Mouse (Mus musculus): ENCODE measurements at regions not wholly inside any gene's neighbourhood (a gene's known extent, or its start where the extent isn't known, plus 50 kb on each side); places are given as distances from the start of the nearest gene placed in this dataset.

- Histone ChIP-seq H3K4me3 (ENCODE audit: low read depth, low read length) (no peak overlapping the region), H3K4me1 (ENCODE audit: insufficient read depth) (no peaks in the 10 kb centered on the region), H3K36me3 (ENCODE audit: insufficient read depth) (no peaks in the 10 kb centered on the region), H3K4me2 (ENCODE audit: low read depth) (no peak overlapping the region), H3K27ac (ENCODE audit: low read depth, low read length) (no peak overlapping the region), H3K9ac (no peak overlapping the region), H3K9me3 (ENCODE audit: low read length) (no peaks in the 10 kb centered on the region), H3K27me3 (ENCODE audit: insufficient read depth, low read length) (no peaks in the 10 kb centered on the region)
- TF ChIP-seq CTCF (IDR thresholded peaks at IDR 0.05; ENCODE audit: low read depth), result no peak
- no peak for ATAC-seq
- WGBS, result 77% methylated on average over 8 of the region's 8 CpGs
- DNase-seq, result no peak
These were observed 297.2 kb upstream of the Zmiz1 start for GRCm38 (mm10) chr14:25161684-25162321.

GRCm38 (mm10) chr14:25166217-25166616 lies 292.8 kb upstream of the Zmiz1 start:
- no peak overlapping the region for H3K4me3 ChIP-seq (ENCODE audit: low read depth, low read length)
- ATAC-seq (no peak), DNase-seq (no peak)
- no peaks in the 10 kb centered on the region for H3K36me3 ChIP-seq (ENCODE audit: insufficient read depth)
- no peak overlapping the region for H3K4me2 ChIP-seq (ENCODE audit: low read depth)
- no peaks in the 10 kb centered on the region for H3K9me3 ChIP-seq (ENCODE audit: low read length)
- no peak overlapping the region for H3K9ac ChIP-seq
- H3K27ac ChIP-seq (ENCODE audit: low read depth, low read length), result no peak overlapping the region
- no peaks in the 10 kb centered on the region for H3K27me3 ChIP-seq (ENCODE audit: insufficient read depth, low read length)
- no peak for TF ChIP-seq CTCF (IDR thresholded peaks at IDR 0.05; ENCODE audit: low read depth)
- 37% methylated on average over 1 of the region's 1 CpGs for WGBS
- peaks cover 4% of the 10 kb centered on the region; the same call in 1 of the 2 replicates for H3K4me1 ChIP-seq (ENCODE audit: insufficient read depth)

- H3K4me2 ChIP-seq (ENCODE audit: low read depth), result no peak overlapping the region
- H3K36me3 ChIP-seq (ENCODE audit: insufficient read depth), result no peaks in the 10 kb centered on the region
- no peak for TF ChIP-seq CTCF (IDR thresholded peaks at IDR 0.05; ENCODE audit: low read depth)
- H3K4me1 ChIP-seq (ENCODE audit: insufficient read depth), result peaks cover 4% of the 10 kb centered on the region; the same call in 1 of the 2 replicates
- no peak overlapping the region for H3K9ac ChIP-seq
- H3K4me3 ChIP-seq (ENCODE audit: low read depth, low read length), result no peak overlapping the region
- no peaks in the 10 kb centered on the region for H3K27me3 ChIP-seq (ENCODE audit: insufficient read depth, low read length)
- no peaks in the 10 kb centered on the region for H3K9me3 ChIP-seq (ENCODE audit: low read length)
- DNase-seq (no peak), ATAC-seq (no peak)
- no peak overlapping the region for H3K27ac ChIP-seq (ENCODE audit: low read depth, low read length)
- WGBS, result 26% methylated on average over 4 of the region's 4 CpGs
These were observed 291.4 kb upstream of the Zmiz1 start for GRCm38 (mm10) chr14:25167604-25168003.

- Histone ChIP-seq H3K27ac (ENCODE audit: low read depth, low read length) (no peak overlapping the region), H3K4me2 (ENCODE audit: low read depth) (no peak overlapping the region), H3K36me3 (ENCODE audit: insufficient read depth) (no peaks in the 10 kb centered on the region), H3K9me3 (ENCODE audit: low read length) (no peaks in the 10 kb centered on the region), H3K9ac (no peak overlapping the region), H3K4me3 (ENCODE audit: low read depth, low read length) (no peak overlapping the region), H3K4me1 (ENCODE audit: insufficient read depth) (peaks cover 4% of the 10 kb centered on the region; the same call in 1 of the 2 replicates), H3K27me3 (ENCODE audit: insufficient read depth, low read length) (no peaks in the 10 kb centered on the region)
- 60% methylated on average over 5 of the region's 5 CpGs for WGBS
- ATAC-seq (no peak), DNase-seq (no peak)
- TF ChIP-seq CTCF (IDR thresholded peaks at IDR 0.05; ENCODE audit: low read depth), result no peak
These were observed 290.7 kb upstream of the Zmiz1 start for GRCm38 (mm10) chr14:25168310-25168709.

- no peak overlapping the region for H3K9ac ChIP-seq
- H3K4me1 ChIP-seq (ENCODE audit: insufficient read depth), result no peaks in the 10 kb centered on the region
- H3K9me3 ChIP-seq (ENCODE audit: low read length), result no peaks in the 10 kb centered on the region
- H3K4me3 ChIP-seq (ENCODE audit: low read depth, low read length), result no peak overlapping the region
- no peaks in the 10 kb centered on the region for H3K27me3 ChIP-seq (ENCODE audit: insufficient read depth, low read length)
- DNase-seq (no peak), ATAC-seq (no peak)
- H3K27ac ChIP-seq (ENCODE audit: low read depth, low read length), result no peak overlapping the region
- 57% methylated on average over 6 of the region's 6 CpGs for WGBS
- H3K4me2 ChIP-seq (ENCODE audit: low read depth), result no peak overlapping the region
- TF ChIP-seq CTCF (IDR thresholded peaks at IDR 0.05; ENCODE audit: low read depth), result no peak
- H3K36me3 ChIP-seq (ENCODE audit: insufficient read depth), result no peaks in the 10 kb centered on the region
These were observed 285.7 kb upstream of the Zmiz1 start for GRCm38 (mm10) chr14:25173281-25173680.

GRCm38 (mm10) chr14:25173873-25174272 lies 285.1 kb upstream of the Zmiz1 start:
- Histone ChIP-seq H3K27ac (ENCODE audit: low read depth, low read length) (no peak overlapping the region), H3K4me1 (ENCODE audit: insufficient read depth) (no peaks in the 10 kb centered on the region), H3K36me3 (ENCODE audit: insufficient read depth) (no peaks in the 10 kb centered on the region), H3K27me3 (ENCODE audit: insufficient read depth, low read length) (no peaks in the 10 kb centered on the region), H3K9me3 (ENCODE audit: low read length) (no peaks in the 10 kb centered on the region), H3K4me3 (ENCODE audit: low read depth, low read length) (no peak overlapping the region), H3K9ac (no peak overlapping the region), H3K4me2 (ENCODE audit: low read depth) (no peak overlapping the region)
- no peak for DNase-seq
- no peak for TF ChIP-seq CTCF (IDR thresholded peaks at IDR 0.05; ENCODE audit: low read depth)
- no peak for ATAC-seq
- WGBS, result 77% methylated on average over 6 of the region's 6 CpGs

- Histone ChIP-seq H3K4me3 (ENCODE audit: low read depth, low read length) (no peak overlapping the region), H3K9ac (no peak overlapping the region), H3K36me3 (ENCODE audit: insufficient read depth) (no peaks in the 10 kb centered on the region), H3K9me3 (ENCODE audit: low read length) (no peaks in the 10 kb centered on the region), H3K27ac (ENCODE audit: low read depth, low read length) (no peak overlapping the region), H3K4me1 (ENCODE audit: insufficient read depth) (no peaks in the 10 kb centered on the region), H3K4me2 (ENCODE audit: low read depth) (no peak overlapping the region), H3K27me3 (ENCODE audit: insufficient read depth, low read length) (no peaks in the 10 kb centered on the region)
- ATAC-seq, result no peak
- no peak for TF ChIP-seq CTCF (IDR thresholded peaks at IDR 0.05; ENCODE audit: low read depth)
- DNase-seq, result no peak
- 60% methylated on average over 2 of the region's 2 CpGs for WGBS
These were observed 284.6 kb upstream of the Zmiz1 start for GRCm38 (mm10) chr14:25174402-25174801.

Data from forebrain, postnatal 0 days (tissue).